Mouse (Mus musculus) limb, embryonic 11.5 days (tissue): ENCODE results near the gene Gsk3a. TPM values are rescaled to one million over a fixed set of nuclear protein-coding genes. Genes with fewer than 3 reads are reported as not detected.

Experiments
- ATAC-seq: fragments of 200-750 bp; cut with Nextera tagmentation; 2 replicates; pipeline ENCODE4 v1.8.0; 2017; ENCODE audit warnings: low read depth; ENCODE audit not compliant: insufficient number of reproducible peaks, low FRiP score, low TSS enrichment
- DNase-seq: peaks from one replicate; pipeline ENCODE4 v3.0.0-alpha.2; 2015; ENCODE audit warnings: low spot score
- H3K27ac ChIP-seq: fragments of 300-500 bp; sonication (generic); replicated peaks from 2 replicates; pipeline ENCODE4 v1.5.1; 2014; ENCODE audit warnings: low read depth, mild to moderate bottlenecking, low read length
- H3K27me3 ChIP-seq: fragments of 300-500 bp; sonication (generic); 2 replicates; pipeline ENCODE4 v1.6.1; 2014; ENCODE audit warnings: mild to moderate bottlenecking, low read length, mixed read lengths; ENCODE audit not compliant: control insufficient read depth, insufficient read depth
- H3K36me3 ChIP-seq: fragments of 300-500 bp; sonication (generic); 2 replicates; pipeline ENCODE4 v1.6.1; 2014; ENCODE audit warnings: mild to moderate bottlenecking, low read length, moderate library complexity, mixed read lengths; ENCODE audit not compliant: control insufficient read depth, insufficient read depth
- H3K4me1 ChIP-seq: fragments of 300-500 bp; sonication (generic); 2 replicates; pipeline ENCODE4 v1.6.1; 2014; ENCODE audit warnings: low read length, mixed read lengths; ENCODE audit not compliant: control insufficient read depth, insufficient read depth
- H3K4me2 ChIP-seq: fragments of 300-500 bp; sonication (generic); 2 replicates; pipeline ENCODE4 v1.6.1; 2014; ENCODE audit warnings: low read depth, mild to moderate bottlenecking, moderate library complexity; ENCODE audit not compliant: severe bottlenecking
- H3K4me3 ChIP-seq: fragments of 300-500 bp; sonication (generic); 2 replicates; pipeline ENCODE4 v1.5.1; 2014; ENCODE audit warnings: low read depth, low read length
- H3K9ac ChIP-seq: fragments of 300-500 bp; sonication (generic); 2 replicates; pipeline ENCODE4 v1.6.1; 2014; ENCODE audit warnings: mild to moderate bottlenecking, low read length
- H3K9me3 ChIP-seq: fragments of 300-500 bp; sonication (generic); 2 replicates; pipeline ENCODE4 v1.6.1; 2016; ENCODE audit warnings: low read length; ENCODE audit not compliant: control insufficient read depth
- WGBS: fragments of 180-500 bp; shearing (Covaris S2); extraction: QIAGEN DNeasy Blood & Tissue Kit; methylation state at CpG from one replicate; pipeline ENCODE4 v1.1.7; 2014; 5-methylcytosine and 5-hydroxymethylcytosine counted together
- polyA plus RNA-seq: library from polyadenylated mRNA; unstranded; fragments of >200 nt; fragmentation: Nextera tagmentation; extraction: Ambion mirVana; gene quantifications from 2 replicates; pipeline ENCODE4 v1.2.1, GENCODE M21; 2014

Gsk3a gene
- 15.8 and 17.3 TPM in 2 replicates for polyA plus RNA-seq

DNA sequence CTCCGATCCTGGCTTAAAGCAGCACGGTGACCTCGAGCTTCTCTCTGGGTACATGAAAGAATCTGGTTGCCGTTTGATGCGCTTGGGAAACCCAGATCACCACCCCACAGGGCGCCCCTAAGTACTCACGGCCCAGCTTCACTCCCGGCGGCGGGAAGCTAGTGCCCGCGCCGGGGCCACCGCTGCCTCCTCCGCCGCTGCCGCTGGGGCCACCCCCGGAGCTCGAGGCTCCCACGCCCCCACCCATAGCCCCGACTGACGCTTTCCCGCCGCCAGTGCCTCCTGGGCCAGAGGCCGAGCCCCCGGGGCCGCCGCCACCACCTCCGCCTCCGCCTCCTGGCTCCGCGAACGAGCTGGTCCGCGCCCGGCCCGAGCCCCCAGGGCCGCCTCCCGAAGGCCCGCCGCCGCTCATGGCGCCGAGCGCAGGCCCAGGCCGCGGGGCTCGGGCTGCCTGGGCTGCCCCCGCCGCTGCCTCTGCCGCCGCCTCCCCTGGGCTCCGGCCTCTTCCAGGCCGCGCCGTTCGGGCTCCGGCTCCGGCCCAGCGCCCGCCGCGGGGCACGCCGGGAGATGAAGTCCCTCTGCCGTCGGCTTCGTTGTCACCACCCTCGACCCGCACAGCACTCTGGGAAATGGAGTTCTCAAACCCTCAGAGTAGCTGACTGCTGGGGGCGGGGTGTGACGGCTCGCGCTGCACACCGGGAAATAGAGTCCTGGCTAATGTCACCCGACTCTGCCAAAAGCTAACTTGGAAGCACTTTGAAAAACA lies at the start of gene Gsk3a:
Gsk3a (minus strand) TSS at position 603 of the 766 bp plus-strand sequence.
- Histone ChIP-seq H3K36me3 (peaks cover 16% of the 10 kb centered on the region), H3K9ac (peak within 1 kb of the TSS; percentile 96), H3K9me3 (no peaks in the 10 kb centered on the region), H3K4me2 (peak within 1 kb of the TSS; percentile 80), H3K27ac (peak within 1 kb of the TSS; percentile 15; the same call in 1 of the 2 replicates), H3K4me1 (peaks cover 7% of the 10 kb centered on the region; the same call in 1 of the 2 replicates), H3K4me3 (peak within 1 kb of the TSS; percentile 84), H3K27me3 (no peaks in the 10 kb centered on the region)
- peak; percentile 87 for ATAC-seq
- WGBS, result under 1% methylated on average over 51 of the region's 76 CpGs
- peak; percentile 97 for DNase-seq

DNA sequence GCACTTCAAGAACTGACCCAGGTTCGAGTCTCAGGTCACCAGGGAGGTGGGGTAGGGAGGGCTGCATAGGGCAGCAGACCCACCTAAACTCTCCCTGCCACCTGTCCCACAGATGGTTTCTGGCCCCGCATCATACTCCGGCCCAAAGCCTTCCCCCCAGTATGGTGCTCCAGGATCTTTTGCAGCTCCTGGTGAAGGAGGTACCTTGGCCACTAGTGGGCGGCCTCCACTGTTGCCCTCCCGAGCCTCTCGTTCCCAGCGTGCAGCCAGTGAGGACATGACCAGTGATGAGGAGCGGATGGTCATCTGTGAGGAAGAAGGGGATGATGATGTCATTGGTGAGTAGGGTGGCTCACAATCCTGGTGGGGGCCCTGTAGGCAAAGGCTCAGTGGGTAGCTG lies 49.3 kb upstream of the Gsk3a start:
- H3K27ac ChIP-seq, result no peak overlapping the region
- H3K4me3 ChIP-seq, result no peak overlapping the region
- no peaks in the 10 kb centered on the region for H3K27me3 ChIP-seq
- no peak for ATAC-seq
- H3K4me2 ChIP-seq, result no peak overlapping the region
- peaks cover 17% of the 10 kb centered on the region for H3K4me1 ChIP-seq
- WGBS, result 79% methylated on average over 8 of the region's 8 CpGs
- H3K36me3 ChIP-seq, result peaks cover 54% of the 10 kb centered on the region
- H3K9ac ChIP-seq, result no peak overlapping the region
- DNase-seq, result no peak
- H3K9me3 ChIP-seq, result no peaks in the 10 kb centered on the region

DNA sequence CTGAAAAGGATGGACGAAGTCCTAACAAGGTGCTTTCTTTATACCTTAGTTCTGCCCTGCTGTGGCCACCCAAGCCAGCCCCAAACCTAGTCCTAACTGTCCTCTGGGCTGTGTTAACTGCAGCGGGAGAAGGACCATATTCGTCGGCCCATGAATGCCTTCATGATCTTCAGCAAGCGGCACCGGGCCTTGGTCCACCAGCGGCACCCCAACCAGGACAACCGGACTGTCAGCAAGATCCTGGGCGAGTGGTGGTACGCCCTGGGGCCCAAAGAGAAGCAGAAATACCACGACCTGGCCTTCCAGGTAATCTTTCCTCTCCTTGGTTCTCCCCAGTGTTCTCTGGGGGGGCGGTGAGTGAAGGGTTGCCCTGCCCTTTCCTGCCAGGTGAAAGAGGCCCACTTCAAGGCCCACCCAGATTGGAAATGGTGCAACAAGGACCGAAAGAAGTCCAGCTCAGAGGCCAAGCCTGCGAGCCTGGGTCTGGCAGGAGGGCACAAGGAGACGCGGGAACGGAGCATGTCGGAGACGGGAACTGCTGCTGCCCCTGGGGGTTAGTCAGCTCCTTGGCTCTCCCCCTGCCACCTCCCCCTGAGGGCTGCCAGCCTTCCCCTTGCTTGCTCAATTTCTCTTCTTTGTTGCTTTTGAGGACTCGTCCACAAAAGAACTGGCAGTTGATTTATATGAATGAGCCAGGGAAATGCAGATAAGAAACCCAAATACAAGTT lies 48.0 kb upstream of the Gsk3a start:
- H3K9ac ChIP-seq, result no peak overlapping the region
- H3K9me3 ChIP-seq, result no peaks in the 10 kb centered on the region
- peaks cover 25% of the 10 kb centered on the region for H3K4me1 ChIP-seq
- DNase-seq (no peak), ATAC-seq (no peak)
- no peak overlapping the region for H3K4me2 ChIP-seq
- H3K36me3 ChIP-seq, result peaks cover 45% of the 10 kb centered on the region
- no peak overlapping the region for H3K27ac ChIP-seq
- whole genome bisulfite sequencing, result 94% methylated on average over 20 of the region's 20 CpGs
- H3K27me3 ChIP-seq, result no peaks in the 10 kb centered on the region
- no peak overlapping the region for H3K4me3 ChIP-seq

DNA sequence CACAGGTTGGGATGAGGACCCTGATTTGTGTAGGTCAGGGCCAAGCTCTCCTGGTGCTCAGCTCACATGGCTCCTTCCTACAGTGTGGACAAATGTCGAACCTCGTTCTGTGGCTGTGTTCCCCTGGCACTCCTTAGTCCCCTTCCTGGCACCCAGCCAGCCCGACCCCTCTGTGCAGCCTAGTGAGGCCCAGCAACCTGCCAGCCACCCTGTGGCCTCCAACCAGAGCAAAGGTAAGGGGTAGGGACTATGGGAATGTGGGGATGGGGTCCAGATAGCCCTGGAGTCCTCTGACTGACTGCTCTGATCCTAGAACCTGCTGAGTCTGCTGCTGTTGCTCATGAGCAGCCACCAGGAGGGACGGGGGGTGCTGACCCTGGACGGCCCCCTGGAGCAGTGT lies 47.1 kb upstream of the Gsk3a start:
- Histone ChIP-seq H3K36me3 (peaks cover 36% of the 10 kb centered on the region), H3K4me3 (no peak overlapping the region), H3K27ac (no peak overlapping the region), H3K9me3 (no peaks in the 10 kb centered on the region), H3K9ac (no peak overlapping the region), H3K4me1 (peaks cover 34% of the 10 kb centered on the region), H3K4me2 (no peak overlapping the region), H3K27me3 (no peaks in the 10 kb centered on the region)
- DNase-seq (no peak), ATAC-seq (no peak)
- 91% methylated on average over 5 of the region's 5 CpGs for WGBS

DNA sequence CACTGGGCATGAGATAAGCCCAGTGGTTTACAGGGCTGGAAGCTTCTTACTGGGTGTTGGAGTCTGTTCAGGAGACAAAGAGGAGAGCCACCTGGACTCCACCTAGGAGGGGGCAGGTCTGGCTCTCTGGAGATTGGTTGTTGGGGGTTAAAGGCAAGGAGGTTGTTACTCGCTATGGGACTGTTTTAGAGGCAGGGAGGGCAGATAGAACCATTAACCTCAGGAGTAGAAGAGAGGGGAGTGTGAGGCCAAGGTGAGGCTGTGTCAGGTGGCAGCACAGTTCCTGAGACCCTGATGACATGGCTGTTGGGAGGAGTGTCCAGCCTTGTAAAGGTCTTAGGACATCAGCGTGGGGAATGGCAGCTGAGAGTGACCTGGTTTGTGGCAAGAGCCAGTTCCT lies 46.5 kb upstream of the Gsk3a start:
- peak overlapping the region; percentile 14; the same call in 1 of the 2 replicates for H3K4me3 ChIP-seq
- peak overlapping the region; percentile 88 for H3K4me2 ChIP-seq
- ATAC-seq (no peak), DNase-seq (no peak)
- 0 out of 2 replicates have a peak overlapping the region, but pooled peaks have one; percentile 21 for H3K27ac ChIP-seq
- 86% methylated on average over 2 of the region's 2 CpGs for WGBS
- no peaks in the 10 kb centered on the region for H3K9me3 ChIP-seq
- H3K4me1 ChIP-seq, result peaks cover 36% of the 10 kb centered on the region
- H3K27me3 ChIP-seq, result no peaks in the 10 kb centered on the region
- H3K9ac ChIP-seq, result peak overlapping the region; percentile 81; the same call in 1 of the 2 replicates
- peaks cover 30% of the 10 kb centered on the region for H3K36me3 ChIP-seq

DNA sequence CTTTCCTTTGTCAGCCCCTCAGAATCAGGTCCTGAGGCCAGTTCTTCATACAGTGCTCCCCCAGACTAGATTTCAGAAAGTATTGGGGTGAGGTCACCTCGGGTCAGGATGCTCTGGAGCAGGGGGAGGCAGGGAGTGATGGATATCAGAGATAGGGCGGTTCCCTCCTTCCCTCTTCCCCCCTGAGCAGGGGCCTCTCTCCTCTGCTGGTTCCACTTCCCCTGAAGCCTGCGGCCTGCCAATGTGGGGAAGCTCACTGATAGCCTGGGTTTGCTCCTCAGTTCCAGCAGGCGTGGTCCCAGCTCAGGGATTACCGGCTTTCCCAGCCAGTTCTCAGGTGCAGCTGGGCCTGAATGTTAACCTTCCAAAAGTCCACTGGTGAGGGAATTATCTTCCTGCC lies 46.0 kb upstream of the Gsk3a start:
- peaks cover 25% of the 10 kb centered on the region for H3K36me3 ChIP-seq
- 21% methylated on average over 5 of the region's 5 CpGs for WGBS
- no peaks in the 10 kb centered on the region for H3K9me3 ChIP-seq
- H3K27me3 ChIP-seq, result no peaks in the 10 kb centered on the region
- no peak overlapping the region for H3K27ac ChIP-seq
- peak overlapping the region; percentile 88 for H3K4me2 ChIP-seq
- ATAC-seq, result no peak
- H3K4me1 ChIP-seq, result peaks cover 36% of the 10 kb centered on the region
- peak overlapping the region; percentile 81 for H3K9ac ChIP-seq
- no peak for DNase-seq
- peak overlapping the region; percentile 79 for H3K4me3 ChIP-seq

DNA sequence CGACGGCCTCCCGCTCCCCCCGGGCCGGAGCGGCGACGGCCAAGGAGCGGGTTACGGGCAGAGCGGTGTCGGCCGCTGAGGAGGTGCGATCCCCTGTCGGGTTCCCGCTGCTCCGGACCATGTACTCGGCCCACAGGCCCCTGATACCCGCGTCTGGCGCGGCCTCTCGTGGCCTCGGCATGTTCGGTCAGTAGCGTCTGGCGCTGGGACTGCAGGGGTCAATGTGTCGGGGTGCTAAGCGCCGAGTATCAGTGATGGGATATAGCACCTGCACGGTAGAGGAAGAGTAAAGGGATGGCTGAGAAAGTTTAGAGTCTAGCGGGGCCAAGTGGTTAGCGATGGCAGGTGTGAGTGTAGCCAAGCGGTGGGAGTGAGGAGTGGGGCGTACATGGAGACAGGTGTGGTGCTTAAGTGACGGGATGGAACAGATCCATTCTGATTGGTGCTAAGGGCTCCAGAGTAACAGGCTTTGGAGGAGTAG lies 45.1 kb upstream of the Gsk3a start:
- Histone ChIP-seq H3K4me3 (peak overlapping the region; percentile 79), H3K27me3 (no peaks in the 10 kb centered on the region), H3K9ac (peak overlapping the region; percentile 81), H3K9me3 (no peaks in the 10 kb centered on the region), H3K4me1 (peaks cover 38% of the 10 kb centered on the region), H3K4me2 (peak overlapping the region; percentile 88), H3K36me3 (peaks cover 16% of the 10 kb centered on the region), H3K27ac (peak overlapping the region; percentile 94)
- under 1% methylated on average over 32 of the region's 36 CpGs for WGBS
- ATAC-seq (peak; percentile 4; the same call in 1 of the 2 replicates), DNase-seq (peak; percentile 70)
